In the genomic region with DNA sequence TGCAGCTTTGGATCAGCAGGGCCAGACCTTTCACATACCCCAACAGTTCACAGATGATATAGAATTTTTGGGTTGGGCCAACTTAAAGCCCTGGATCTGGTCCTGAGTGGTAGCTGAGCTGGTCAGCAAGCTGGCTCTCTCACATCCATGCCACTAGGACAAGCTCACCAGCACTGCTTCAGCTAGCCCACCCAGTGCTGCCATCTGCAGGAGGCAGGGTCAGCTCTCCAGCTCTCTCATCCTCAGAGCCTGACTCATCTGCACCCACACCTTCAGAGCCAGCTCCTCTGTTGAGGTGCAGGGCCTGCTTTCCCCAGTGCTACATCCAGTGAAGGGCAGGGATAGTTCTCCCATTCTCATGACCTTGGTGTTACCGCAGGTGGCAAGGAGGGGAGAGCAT, we compare ENCODE assay signal across 10 mouse cellular contexts. TPM values are rescaled to one million over a fixed set of nuclear protein-coding genes. Genes with fewer than 3 reads are reported as not detected.
A peak's percentile ranks its signal among the peaks of the same experiment; 100 is the strongest.
DNase-seq lines count a peak whose midpoint lies in the region; ATAC-seq and TF ChIP-seq lines count a peak whose summit lies in the region.
"Had no signal": no experiment of that assay in that cellular context is flagged by ENCODE, and none has a peak within 500 bp of the region (broad histone marks: within the 10 kb centered on the region; RNA-seq: fewer than 3 reads in every experiment).

No protein-coding gene starts in this region.

- no peaks in the 10 kb centered on the region for H3K4me1 ChIP-seq in lung, embryonic 14.5 days (ENCODE audit: insufficient read depth)
- no peaks in the 10 kb centered on the region for H3K4me1 ChIP-seq in cortical plate, adult 2 months (ENCODE audit: control insufficient read depth, insufficient read depth, low read length)
- H3K4me1 ChIP-seq in forebrain, embryonic 15.5 days = no peaks in the 10 kb centered on the region
- H3K4me1 ChIP-seq: neural tube, embryonic 12.5 days had no signal

- ATAC-seq in frontal cortex, adult (ENCODE audit: low TSS enrichment) = peak; percentile 84
- no peak for ATAC-seq in lung, embryonic 14.5 days (ENCODE audit: insufficient read depth)
- ATAC-seq in activated CD4-positive, CD25-positive, alpha-beta regulatory T cell, adult 4 months = no peak
- ATAC-seq in forebrain, embryonic 15.5 days (replicated peaks) = no peak

- no peaks in the 10 kb centered on the region for H3K36me3 ChIP-seq in lung, embryonic 14.5 days (ENCODE audit: insufficient read depth)
- no peaks in the 10 kb centered on the region for H3K36me3 ChIP-seq in forebrain, embryonic 15.5 days
- H3K36me3 ChIP-seq: G1E; neural tube, embryonic 12.5 days had no signal

- no peaks in the 10 kb centered on the region for H3K9me3 ChIP-seq in lung, embryonic 14.5 days (ENCODE audit: low read depth, low read length)
- H3K9me3 ChIP-seq in forebrain, embryonic 15.5 days = no peaks in the 10 kb centered on the region
- H3K9me3 ChIP-seq: G1E; neural tube, embryonic 12.5 days had no signal

- no peak overlapping the region for H3K27ac ChIP-seq in lung, embryonic 14.5 days (ENCODE audit: low read depth)
- no peak overlapping the region for H3K27ac ChIP-seq in cortical plate, adult 2 months (ENCODE audit: insufficient read depth, low read length)
- H3K27ac ChIP-seq in forebrain, embryonic 15.5 days (replicated peaks) = no peak overlapping the region
- H3K27ac ChIP-seq: neural tube, embryonic 12.5 days had no signal

- TF ChIP-seq POLR2A in cortical plate, adult 2 months (IDR thresholded peaks at IDR 0.05; ENCODE audit: extremely low read depth, insufficient read depth, low read length) = no peak

- H3K4me2 ChIP-seq in lung, embryonic 14.5 days = no peak overlapping the region
- no peak overlapping the region for H3K4me2 ChIP-seq in forebrain, embryonic 15.5 days (replicated peaks)
- H3K4me2 ChIP-seq: neural tube, embryonic 12.5 days had no signal

- H3K27me3 ChIP-seq in lung, embryonic 14.5 days (ENCODE audit: insufficient read depth, low read length) = no peaks in the 10 kb centered on the region
- H3K27me3 ChIP-seq in forebrain, embryonic 15.5 days = no peaks in the 10 kb centered on the region
- H3K27me3 ChIP-seq: neural tube, embryonic 12.5 days had no signal

- DNase-seq in frontal cortex, postnatal 10 days (ENCODE audit: low spot score in 2 of 2) = no peak
- DNase-seq in lung, embryonic 14.5 days = peak; percentile 21
- no peak for DNase-seq in lung, postnatal 36 days
- peak; percentile 38 for DNase-seq in retina, postnatal 1 day

- no peak overlapping the region for H3K4me3 ChIP-seq in lung, embryonic 14.5 days (ENCODE audit: low read depth, low read length)
- H3K4me3 ChIP-seq in cortical plate, adult 2 months (ENCODE audit: insufficient read depth, low read length) = no peak overlapping the region
- H3K4me3 ChIP-seq in forebrain, embryonic 15.5 days = no peak overlapping the region
- H3K4me3 ChIP-seq: neural tube, embryonic 12.5 days had no signal

- peak; percentile 45 for TF ChIP-seq CTCF in lung, embryonic 14.5 days (IDR thresholded peaks at IDR 0.05; ENCODE audit: low read depth)
- TF ChIP-seq CTCF in cortical plate, adult 2 months (IDR thresholded peaks at IDR 0.05; ENCODE audit: extremely low read depth, insufficient read depth, low read length) = peak; percentile 44

- H3K9ac ChIP-seq in lung, embryonic 14.5 days = no peak overlapping the region
- no peak overlapping the region for H3K9ac ChIP-seq in forebrain, embryonic 15.5 days (replicated peaks)
- H3K9ac ChIP-seq: neural tube, embryonic 12.5 days had no signal

- 90% methylated on average over 1 of the region's 1 CpGs for WGBS in lung, embryonic 14.5 days
- WGBS in forebrain, embryonic 15.5 days = 93% methylated on average over 1 of the region's 1 CpGs

RNA-seq across cellular contexts. Expression of a gene that starts 23.6 kb away (rescaled TPM):
- polyA plus RNA-seq in lung, embryonic 14.5 days (2014; fragmentation: Nextera tagmentation; extraction: Ambion mirVana) = 258 and 261 TPM in 2 replicates
- polyA plus RNA-seq in cortical plate, adult 2 months (2012; rRNA removed) = 94.4 and 109 TPM in 2 replicates
- 100 to 1,000 TPM; 295 to 357 TPM for polyA plus RNA-seq in activated CD4-positive, CD25-positive, alpha-beta regulatory T cell, adult 4 months (2017; shearing (Covaris generic))
- 245 and 258 TPM in 2 replicates for polyA plus RNA-seq in forebrain, embryonic 15.5 days (2015; fragmentation: Nextera tagmentation; extraction: Ambion mirVana)

RNA-seq across cellular contexts. Expression of a gene that starts 24.7 kb away (rescaled TPM):
- 1.4 and 1.6 TPM in 2 replicates for polyA plus RNA-seq in lung, embryonic 14.5 days (2014; fragmentation: Nextera tagmentation; extraction: Ambion mirVana)
- 11.0 and 12.9 TPM in 2 replicates for polyA plus RNA-seq in cortical plate, adult 2 months (2012; rRNA removed)
- polyA plus RNA-seq in activated CD4-positive, CD25-positive, alpha-beta regulatory T cell, adult 4 months (2017; shearing (Covaris generic)) = not detected
- polyA plus RNA-seq in forebrain, embryonic 15.5 days (2015; fragmentation: Nextera tagmentation; extraction: Ambion mirVana) = 4.8 TPM in 2 replicates
- polyA plus RNA-seq: G1E had no signal

RNA-seq across cellular contexts. Expression of a gene that starts 24.9 kb away (rescaled TPM):
- 2.1 and 2.5 TPM in 2 replicates for polyA plus RNA-seq in lung, embryonic 14.5 days (2014; fragmentation: Nextera tagmentation; extraction: Ambion mirVana)
- polyA plus RNA-seq in cortical plate, adult 2 months (2012; rRNA removed) = 14.8 and 15.5 TPM in 2 replicates
- not detected for polyA plus RNA-seq in activated CD4-positive, CD25-positive, alpha-beta regulatory T cell, adult 4 months (2017; shearing (Covaris generic))
- 9.3 and 10.7 TPM in 2 replicates for polyA plus RNA-seq in forebrain, embryonic 15.5 days (2015; fragmentation: Nextera tagmentation; extraction: Ambion mirVana)
- polyA plus RNA-seq: G1E had no signal

RNA-seq across cellular contexts. Expression of a gene that starts 47.7 kb away (rescaled TPM):
- polyA plus RNA-seq in lung, embryonic 14.5 days (2014; fragmentation: Nextera tagmentation; extraction: Ambion mirVana) = 9.4 and 10.0 TPM in 2 replicates
- 90.8 and 99.5 TPM in 2 replicates for polyA plus RNA-seq in cortical plate, adult 2 months (2012; rRNA removed)
- polyA plus RNA-seq in activated CD4-positive, CD25-positive, alpha-beta regulatory T cell, adult 4 months (2017; shearing (Covaris generic)) = not detected
- polyA plus RNA-seq in forebrain, embryonic 15.5 days (2015; fragmentation: Nextera tagmentation; extraction: Ambion mirVana) = 20.0 and 23.9 TPM in 2 replicates

RNA-seq across cellular contexts. Expression of a gene that starts 49.4 kb away (rescaled TPM):
- 16.4 and 17.5 TPM in 2 replicates for polyA plus RNA-seq in lung, embryonic 14.5 days (2014; fragmentation: Nextera tagmentation; extraction: Ambion mirVana)
- 11.7 and 12.1 TPM in 2 replicates for polyA plus RNA-seq in cortical plate, adult 2 months (2012; rRNA removed)
- polyA plus RNA-seq in activated CD4-positive, CD25-positive, alpha-beta regulatory T cell, adult 4 months (2017; shearing (Covaris generic)) = 10 to 100 TPM; 10.1 to 11.6 TPM
- 14.5 and 16.0 TPM in 2 replicates for polyA plus RNA-seq in forebrain, embryonic 15.5 days (2015; fragmentation: Nextera tagmentation; extraction: Ambion mirVana)

Comparison
In these comparisons a context has a peak if more than half of its experiments do, and no peak if none do; other contexts are left out.
1. DNase-seq: peak in lung, embryonic 14.5 days (single experiment) and retina, postnatal 1 day (single experiment); none in frontal cortex, postnatal 10 days (0 of 2) and lung, postnatal 36 days (single experiment).